Mouse (Mus musculus): ENCODE results near the gene Dtnbp1. TPM values are rescaled to one million over a fixed set of nuclear protein-coding genes. Genes with fewer than 3 reads are reported as not detected.

Gene Dtnbp1
- polyA plus RNA-seq, 1 experiment, result 70.0 TPM

- peaks cover 7% of the 10 kb centered on the region for H3K4me1 ChIP-seq (ENCODE audit: control insufficient read depth, insufficient read depth, low read length)
- WGBS, result 85% methylated on average over 7 of the region's 7 CpGs
- no peak overlapping the region for H3K4me3 ChIP-seq (replicated peaks; ENCODE audit: extremely low read depth, low read depth, low read length)
- no peak for TF ChIP-seq POLR2A (IDR thresholded peaks at IDR 0.05; ENCODE audit: borderline replicate concordance, extremely low read depth, low read depth, low read length)
- no peak for TF ChIP-seq CTCF (IDR thresholded peaks at IDR 0.05; ENCODE audit: insufficient read depth, low read length)
- no peak for DNase-seq
Measured at GRCm38 (mm10) chr13:44990073-44990682, 11.8 kb downstream of the Dtnbp1 start.

- Histone ChIP-seq H3K4me1 (ENCODE audit: control insufficient read depth, insufficient read depth, low read length) (peaks cover 3% of the 10 kb centered on the region; the same call in 1 of the 2 replicates), H3K4me3 (replicated peaks; ENCODE audit: extremely low read depth, low read depth, low read length) (no peak overlapping the region)
- TF ChIP-seq CTCF (IDR thresholded peaks at IDR 0.05; ENCODE audit: insufficient read depth, low read length) (no peak), POLR2A (IDR thresholded peaks at IDR 0.05; ENCODE audit: borderline replicate concordance, extremely low read depth, low read depth, low read length) (no peak)
- no peak for DNase-seq
- 57% methylated on average over 2 of the region's 2 CpGs for WGBS
Measured at GRCm38 (mm10) chr13:44986352-44986751, 15.6 kb downstream of the Dtnbp1 start.

DNA sequence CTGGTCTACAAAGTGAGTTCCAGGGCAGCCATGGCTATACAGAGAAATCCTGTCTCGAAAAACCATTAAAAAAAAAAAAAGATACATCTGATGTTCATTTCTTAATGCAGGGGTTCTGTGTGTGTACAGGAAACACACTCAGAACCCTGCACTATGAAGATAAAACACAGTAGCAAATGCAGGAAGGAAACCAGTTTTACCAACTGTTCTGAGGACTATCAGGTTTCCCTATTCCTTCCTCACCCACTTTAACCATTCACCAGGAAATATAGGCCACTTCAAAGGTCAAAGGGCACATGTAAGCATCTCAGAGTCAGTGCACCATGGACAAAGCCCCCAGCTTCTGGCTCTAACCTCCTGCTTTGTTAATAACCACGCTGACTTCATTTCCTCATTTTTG lies 16.6 kb downstream of the Dtnbp1 start:
- DNase-seq, result no peak
- TF ChIP-seq POLR2A (IDR thresholded peaks at IDR 0.05; ENCODE audit: borderline replicate concordance, extremely low read depth, low read depth, low read length), result no peak
- no peak for TF ChIP-seq CTCF (IDR thresholded peaks at IDR 0.05; ENCODE audit: insufficient read depth, low read length)
- Histone ChIP-seq H3K4me1 (ENCODE audit: control insufficient read depth, insufficient read depth, low read length) (peaks cover 3% of the 10 kb centered on the region; the same call in 1 of the 2 replicates), H3K4me3 (replicated peaks; ENCODE audit: extremely low read depth, low read depth, low read length) (no peak overlapping the region)
- WGBS, result 41% methylated on average over 2 of the region's 2 CpGs

DNA sequence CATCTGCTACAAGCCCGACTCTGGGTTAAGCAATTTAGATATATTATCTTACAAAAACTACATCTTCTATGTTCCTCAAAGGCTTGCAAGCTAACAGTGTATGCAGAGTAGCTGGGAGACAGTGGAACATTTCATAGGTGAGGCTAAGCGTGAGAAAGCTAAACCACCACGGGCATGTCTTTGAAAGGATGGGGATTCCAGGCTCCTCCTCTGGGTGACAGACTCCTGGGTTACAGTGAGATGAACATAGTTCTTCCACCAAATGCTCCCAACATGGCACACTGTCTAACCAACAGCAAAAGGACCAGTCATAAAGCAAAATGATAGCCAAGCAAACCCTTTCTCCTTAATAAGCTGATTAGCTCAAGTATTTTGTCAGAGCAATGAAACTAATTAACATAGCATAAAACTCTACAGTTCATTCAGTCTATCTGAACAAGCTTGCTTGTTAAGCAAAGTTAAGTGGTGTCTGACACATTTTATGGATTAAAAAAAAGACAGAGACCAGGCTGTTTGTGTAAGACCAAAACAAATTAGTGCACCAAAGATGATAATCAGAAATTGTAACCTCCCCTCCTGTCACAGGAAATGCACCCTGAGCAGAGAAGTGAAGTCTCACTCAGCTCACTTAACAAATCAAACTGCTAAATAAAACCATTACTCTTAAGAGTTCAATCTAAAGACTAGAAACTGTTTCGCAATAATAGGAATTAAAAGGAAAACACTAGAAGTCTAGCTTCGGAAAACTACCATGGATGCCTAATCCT lies 18.1 kb downstream of the Dtnbp1 start:
- H3K4me3 ChIP-seq (replicated peaks; ENCODE audit: extremely low read depth, low read depth, low read length), result no peak overlapping the region
- peaks cover 3% of the 10 kb centered on the region; the same call in 1 of the 2 replicates for H3K4me1 ChIP-seq (ENCODE audit: control insufficient read depth, insufficient read depth, low read length)
- TF ChIP-seq CTCF (IDR thresholded peaks at IDR 0.05; ENCODE audit: insufficient read depth, low read length) (no peak), POLR2A (IDR thresholded peaks at IDR 0.05; ENCODE audit: borderline replicate concordance, extremely low read depth, low read depth, low read length) (no peak)
- no peak for DNase-seq
- 71% methylated on average over 5 of the region's 5 CpGs for WGBS

DNA sequence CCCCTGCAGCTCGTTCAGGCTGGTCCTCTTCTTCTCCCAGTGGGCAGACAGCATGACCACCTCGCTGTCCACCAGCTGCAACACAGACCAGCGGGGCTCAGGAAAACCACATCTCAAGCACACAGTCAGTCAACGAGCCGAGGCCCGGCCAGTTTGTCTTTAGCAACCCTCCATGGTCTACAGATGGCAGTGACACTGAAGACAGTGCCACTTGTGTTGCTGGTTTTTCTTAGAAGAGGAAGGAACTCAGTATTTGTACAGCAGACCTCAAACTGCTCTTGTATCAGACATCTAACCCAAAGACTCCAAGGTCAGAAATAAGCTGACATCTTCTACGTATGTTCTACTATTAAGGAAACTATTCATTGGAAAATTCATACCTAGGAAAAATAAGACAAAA lies 19.1 kb downstream of the Dtnbp1 start:
- no peak for TF ChIP-seq CTCF (IDR thresholded peaks at IDR 0.05; ENCODE audit: insufficient read depth, low read length)
- Histone ChIP-seq H3K4me1 (ENCODE audit: control insufficient read depth, insufficient read depth, low read length) (peaks cover 3% of the 10 kb centered on the region; the same call in 1 of the 2 replicates), H3K4me3 (replicated peaks; ENCODE audit: extremely low read depth, low read depth, low read length) (no peak overlapping the region)
- DNase-seq, result no peak
- WGBS, result 77% methylated on average over 7 of the region's 7 CpGs

GRCm38 (mm10) chr13:44979433-44979832 lies 22.5 kb downstream of the Dtnbp1 start:
- TF ChIP-seq POLR2A (IDR thresholded peaks at IDR 0.05; ENCODE audit: borderline replicate concordance, extremely low read depth, low read depth, low read length), result no peak
- no peak for TF ChIP-seq CTCF (IDR thresholded peaks at IDR 0.05; ENCODE audit: insufficient read depth, low read length)

GRCm38 (mm10) chr13:44977483-44978141 lies 24.3 kb downstream of the Dtnbp1 start:
- no peak overlapping the region for H3K4me3 ChIP-seq (replicated peaks; ENCODE audit: extremely low read depth, low read depth, low read length)
- WGBS, result 88% methylated on average over 2 of the region's 2 CpGs
- no peaks in the 10 kb centered on the region for H3K4me1 ChIP-seq (ENCODE audit: control insufficient read depth, insufficient read depth, low read length)
- no peak for DNase-seq
- TF ChIP-seq POLR2A (IDR thresholded peaks at IDR 0.05; ENCODE audit: borderline replicate concordance, extremely low read depth, low read depth, low read length), result no peak
- TF ChIP-seq CTCF (IDR thresholded peaks at IDR 0.05; ENCODE audit: insufficient read depth, low read length), result peak; percentile 20; the same call in 1 of the 2 replicates

More at GRCm38 (mm10) chr13:44979433-44979832, 22.5 kb downstream of the Dtnbp1 start:
- Histone ChIP-seq H3K4me1 (ENCODE audit: control insufficient read depth, insufficient read depth, low read length) (no peaks in the 10 kb centered on the region), H3K4me3 (replicated peaks; ENCODE audit: extremely low read depth, low read depth, low read length) (no peak overlapping the region)
- no peak for DNase-seq
- 93% methylated on average over 7 of the region's 7 CpGs for WGBS

DNA sequence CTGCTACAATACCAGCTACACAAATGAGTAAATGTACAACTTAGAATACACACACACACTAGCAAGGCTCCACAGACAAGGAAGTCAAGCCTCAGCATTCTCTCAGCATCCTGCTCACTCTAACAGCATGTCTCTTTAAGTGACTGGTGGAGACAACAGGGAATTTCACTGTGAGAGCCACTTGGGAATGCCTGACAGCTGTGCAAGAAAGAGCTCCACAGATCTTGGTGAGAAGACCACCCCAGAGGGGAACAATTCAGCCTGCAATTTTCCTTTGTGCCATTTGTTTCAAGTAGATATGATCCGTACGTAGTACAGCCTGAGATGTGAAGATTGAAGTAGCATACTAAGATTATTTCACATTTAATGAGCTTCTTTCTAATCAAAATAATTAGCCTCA lies 24.9 kb downstream of the Dtnbp1 start:
- TF ChIP-seq CTCF (IDR thresholded peaks at IDR 0.05; ENCODE audit: insufficient read depth, low read length) (no peak), POLR2A (IDR thresholded peaks at IDR 0.05; ENCODE audit: borderline replicate concordance, extremely low read depth, low read depth, low read length) (no peak)
- 87% methylated on average over 2 of the region's 2 CpGs for WGBS
- no peak overlapping the region for H3K4me3 ChIP-seq (replicated peaks; ENCODE audit: extremely low read depth, low read depth, low read length)
- DNase-seq, result no peak
- H3K4me1 ChIP-seq (ENCODE audit: control insufficient read depth, insufficient read depth, low read length), result no peaks in the 10 kb centered on the region

DNA sequence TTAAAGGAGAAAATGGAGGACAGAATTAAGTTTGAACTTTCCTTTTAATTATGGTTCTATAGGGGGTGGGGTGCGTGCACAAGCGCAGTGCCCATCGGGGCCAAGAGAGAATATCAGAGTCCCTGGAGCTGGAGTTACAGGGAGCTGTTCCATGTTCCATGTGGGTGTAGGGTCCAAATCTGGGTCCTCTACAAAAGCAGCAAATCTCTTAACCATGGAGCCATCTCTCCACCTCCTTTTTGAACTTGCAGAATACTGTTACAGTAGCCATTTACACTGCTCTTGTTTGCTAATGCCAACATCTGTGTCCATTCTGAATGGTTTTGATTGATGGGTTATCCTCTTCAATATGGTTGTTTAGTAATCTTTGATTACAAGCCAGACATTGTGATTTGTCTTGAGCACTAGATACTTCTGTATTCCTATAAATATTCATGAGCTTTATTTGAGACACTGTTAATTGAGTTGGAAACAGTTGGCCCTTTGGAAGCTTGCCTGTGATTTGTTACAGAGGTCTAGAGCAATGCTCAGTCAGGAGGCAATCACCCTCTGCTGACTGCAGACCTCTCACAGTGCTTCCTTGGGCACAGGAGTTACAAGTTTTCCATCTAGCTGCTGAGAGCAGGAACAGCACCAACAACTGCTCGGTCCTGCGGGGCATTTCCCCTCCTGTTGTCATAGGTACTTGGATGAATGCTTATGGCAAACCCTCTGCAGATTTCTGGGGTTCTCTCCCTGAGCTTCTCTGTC lies 41.2 kb downstream of the Dtnbp1 start:
- H3K4me3 ChIP-seq (replicated peaks; ENCODE audit: extremely low read depth, low read depth, low read length), result no peak overlapping the region
- DNase-seq, result no peak
- H3K4me1 ChIP-seq (ENCODE audit: control insufficient read depth, insufficient read depth, low read length), result no peaks in the 10 kb centered on the region; the same call in 1 of the 2 replicates
- TF ChIP-seq CTCF (IDR thresholded peaks at IDR 0.05; ENCODE audit: insufficient read depth, low read length), result no peak
- TF ChIP-seq POLR2A (IDR thresholded peaks at IDR 0.05; ENCODE audit: borderline replicate concordance, extremely low read depth, low read depth, low read length), result no peak
- WGBS, result 84% methylated on average over 5 of the region's 5 CpGs

Measured in lung, adult 2 months (tissue).